Mouse (Mus musculus) heart, adult 2 months (tissue): ENCODE results near the gene Cpsf3.

Experiments used
- CTCF ChIP-seq: fragments of 200-600 bp; IDR thresholded peaks from 2 replicates; pipeline ENCODE4 v1.8.1; 2022; ENCODE audit warnings: antibody characterized with exemption, mild to moderate bottlenecking, moderate library complexity
- POLR2A ChIP-seq: fragments of 200-500 bp; IDR thresholded peaks from 2 replicates; pipeline ENCODE4 v1.6.1; 2011; ENCODE audit warnings: mild to moderate bottlenecking, low read depth, low read length, control low read depth; ENCODE audit not compliant: insufficient read depth

GRCm38 (mm10) chr12:21263256-21263655 is 21.9 kb upstream of the Cpsf3 start:
- no peak for TF ChIP-seq CTCF
- TF ChIP-seq POLR2A, result no peak
